Mouse (Mus musculus): ENCODE results near the gene Rab5if. TPM values are rescaled to one million over a fixed set of nuclear protein-coding genes. Genes with fewer than 3 reads are reported as not detected.
"Not testable (repeated sequence)": the region's sequence is repeated elsewhere in the genome, so short reads cannot be mapped to it uniquely, and the experiment has no call there.

The Rab5if gene
- total RNA-seq, 2 experiments from 2014 or later = 87.1 to 94.4 TPM

DNA sequence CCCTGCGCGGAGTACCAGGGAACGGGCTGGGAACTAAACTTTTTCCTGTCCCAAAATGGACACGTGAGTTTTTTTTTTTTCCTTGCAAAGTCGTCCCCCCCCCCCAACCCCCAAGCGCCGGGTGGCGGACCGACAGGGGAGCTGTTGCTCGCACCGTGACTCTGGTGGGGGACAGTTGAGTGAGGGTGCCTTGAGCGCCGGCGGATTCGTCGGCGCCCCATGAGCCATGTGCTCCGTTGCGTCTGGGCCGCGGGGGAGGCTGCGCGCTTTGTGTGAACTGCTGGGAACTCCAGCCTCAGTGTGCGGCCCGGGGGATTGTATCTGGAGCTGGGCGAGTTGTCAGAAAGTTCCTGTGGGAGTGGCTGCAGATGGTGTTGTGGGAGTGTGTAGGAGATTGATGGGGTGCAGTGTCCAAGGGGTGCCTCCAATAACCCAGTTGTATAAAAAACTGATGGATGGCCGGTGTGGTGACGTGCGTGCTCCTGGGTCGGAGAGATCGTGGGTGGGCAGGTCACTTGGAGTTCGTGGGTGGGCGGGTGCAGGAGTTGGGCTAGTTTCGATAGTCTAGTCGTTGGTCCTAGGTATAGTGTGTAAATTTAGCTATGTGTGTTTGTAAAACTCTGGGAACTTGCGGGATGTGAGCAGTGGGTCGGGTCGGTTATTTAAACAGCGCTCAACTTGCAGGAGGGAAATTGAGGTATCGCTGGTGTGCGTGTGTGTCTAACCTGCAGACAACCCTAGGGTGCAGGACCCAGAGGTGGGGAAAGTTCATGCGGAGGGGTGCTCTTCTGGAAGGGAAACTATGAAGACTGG is 21.7 kb upstream of the Rab5if start:
- TF ChIP-seq CTCF (IDR thresholded peaks at IDR 0.05) = no peak
- Histone ChIP-seq H3K27ac (no peak overlapping the region), H3K4me3 (peak overlapping the region; percentile 50)
- peak; percentile 34 to 63 for DNase-seq (ENCODE audit: extremely low spot score in 1 of 2, low spot score in 2 of 2)
- intact Hi-C loops (cut with DNase I) = no loop called here

DNA sequence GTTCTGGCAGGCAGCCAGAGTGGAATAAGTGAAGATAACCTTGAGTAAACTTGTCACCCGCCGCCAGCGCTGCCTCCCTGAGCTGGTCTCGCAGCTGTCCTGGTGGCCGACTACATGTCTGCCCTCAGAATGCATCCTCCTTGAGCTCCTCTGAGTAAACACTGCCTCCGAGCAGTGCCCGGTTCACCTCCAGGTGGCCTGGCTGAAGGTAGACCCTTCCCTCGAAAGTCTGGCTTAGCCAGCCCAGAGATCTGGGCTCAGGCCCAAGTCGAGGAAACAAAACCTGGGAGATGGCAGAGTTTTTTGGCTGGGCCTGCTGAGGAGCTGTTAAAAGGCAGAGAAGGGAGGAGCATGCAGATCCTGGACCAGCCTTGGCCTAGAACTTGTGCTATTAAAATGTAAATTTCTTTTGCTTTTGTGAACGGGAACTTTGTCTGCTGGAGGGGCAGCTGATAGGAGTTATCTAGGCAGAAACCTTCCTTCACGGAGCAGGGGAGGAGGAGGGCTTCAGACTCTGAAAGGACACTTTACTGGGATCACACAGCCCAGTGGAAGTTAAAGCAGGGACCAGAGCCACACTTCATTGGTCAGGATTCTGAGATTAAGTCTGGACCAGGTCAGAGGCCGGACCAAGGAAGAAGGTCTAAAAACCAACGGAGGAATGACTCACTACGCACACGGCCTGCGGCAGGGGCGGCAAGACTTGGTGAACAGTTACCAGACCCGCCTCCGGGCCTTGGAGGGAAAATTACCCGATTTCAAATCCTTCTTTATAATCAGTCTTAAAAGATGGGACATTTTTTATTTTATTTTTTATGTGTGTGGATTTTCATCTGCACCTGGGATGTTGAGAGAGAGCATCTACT is 20.9 kb upstream of the Rab5if start:
- Histone ChIP-seq H3K4me3 (no peak overlapping the region), H3K27ac (no peak overlapping the region)
- DNase-seq (ENCODE audit: extremely low spot score in 1 of 2, low spot score in 2 of 2) = peak in 1 of 2 experiments; percentile 26
- intact Hi-C loops (cut with DNase I) = no loop called here
- no peak for TF ChIP-seq CTCF (IDR thresholded peaks at IDR 0.05)

DNA sequence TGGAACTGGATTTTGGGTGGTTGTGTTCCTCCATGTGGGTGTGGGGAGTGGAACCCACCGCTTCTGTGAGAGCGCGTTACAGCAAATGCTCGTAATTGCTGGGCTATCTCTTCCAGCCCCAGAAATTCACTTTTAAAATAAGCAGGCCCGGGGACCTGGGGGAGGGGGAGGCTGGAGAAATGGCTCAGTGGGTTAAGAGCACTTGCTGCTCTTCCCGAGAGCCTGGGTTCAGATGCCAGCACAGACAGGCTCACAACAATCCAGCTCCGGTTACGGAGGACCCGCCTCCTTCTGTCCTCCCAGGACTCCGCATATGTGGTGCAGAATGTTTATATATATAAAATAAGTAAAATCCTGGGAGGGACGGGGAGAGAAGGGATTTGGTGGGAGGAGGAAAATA is 20.2 kb upstream of the Rab5if start:
- Histone ChIP-seq H3K4me3 (no peak overlapping the region), H3K27ac (no peak overlapping the region)
- DNase-seq (ENCODE audit: extremely low spot score in 1 of 2, low spot score in 2 of 2) = no peak
- TF ChIP-seq CTCF (IDR thresholded peaks at IDR 0.05) = no peak
- intact Hi-C loops (cut with DNase I) = no loop called here

GRCm38 (mm10) chr2:156843331-156843730 is 19.6 kb upstream of the Rab5if start:
- H3K4me3 ChIP-seq = no peak overlapping the region
- H3K27ac ChIP-seq = no peak overlapping the region
- intact Hi-C loops (cut with DNase I) = no loop called here
- TF ChIP-seq CTCF (IDR thresholded peaks at IDR 0.05) = no peak
- no peak for DNase-seq (ENCODE audit: extremely low spot score in 1 of 2, low spot score in 2 of 2)

DNA sequence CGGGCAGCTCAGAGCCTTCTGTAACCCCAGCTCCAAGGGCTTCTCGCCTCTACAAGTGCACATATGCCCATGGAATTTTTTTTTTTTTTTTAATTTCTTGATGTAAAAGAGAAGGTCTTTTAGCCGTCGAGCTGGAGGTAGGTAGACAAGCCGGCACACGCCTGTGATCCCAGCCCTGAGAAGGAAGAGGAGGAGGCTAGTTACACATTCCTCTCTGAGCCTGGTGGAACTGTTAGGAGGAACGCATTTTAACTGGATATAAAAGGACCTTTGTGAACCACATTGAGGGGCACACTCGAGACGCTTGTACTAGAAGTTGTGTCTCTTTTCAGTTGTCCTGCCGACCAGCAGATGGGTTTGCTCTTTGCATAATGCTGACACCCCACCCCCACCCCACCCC is 18.2 kb upstream of the Rab5if start:
- DNase-seq (ENCODE audit: extremely low spot score in 1 of 2, low spot score in 2 of 2) = no peak
- TF ChIP-seq CTCF (IDR thresholded peaks at IDR 0.05) = no peak
- intact Hi-C loops (cut with DNase I) = no loop called here
- no peak overlapping the region for H3K27ac ChIP-seq
- no peak overlapping the region for H3K4me3 ChIP-seq

GRCm38 (mm10) chr2:156847653-156848052 is 15.3 kb upstream of the Rab5if start:
- Histone ChIP-seq H3K27ac (no peak overlapping the region), H3K4me3 (no peak overlapping the region)
- no peak for DNase-seq (ENCODE audit: extremely low spot score in 1 of 2, low spot score in 2 of 2)
- TF ChIP-seq CTCF (IDR thresholded peaks at IDR 0.05) = no peak
- intact Hi-C loops (cut with DNase I) = no loop called here

- no peak overlapping the region for H3K4me3 ChIP-seq
- no peak for TF ChIP-seq CTCF (IDR thresholded peaks at IDR 0.05)
- DNase-seq (ENCODE audit: extremely low spot score in 1 of 2, low spot score in 2 of 2) = no peak
- intact Hi-C loops (cut with DNase I) = no loop called here
- H3K27ac ChIP-seq = no peak overlapping the region
These were observed 14.3 kb upstream of the Rab5if start for GRCm38 (mm10) chr2:156848526-156849182.

- DNase-seq (ENCODE audit: extremely low spot score in 1 of 2, low spot score in 2 of 2) = no peak
- H3K4me3 ChIP-seq = no peak overlapping the region
- TF ChIP-seq CTCF (IDR thresholded peaks at IDR 0.05) = no peak
- no peak overlapping the region for H3K27ac ChIP-seq
- intact Hi-C loops (cut with DNase I) = no loop called here
These were observed 12.4 kb upstream of the Rab5if start for GRCm38 (mm10) chr2:156850505-156850904.

DNA sequence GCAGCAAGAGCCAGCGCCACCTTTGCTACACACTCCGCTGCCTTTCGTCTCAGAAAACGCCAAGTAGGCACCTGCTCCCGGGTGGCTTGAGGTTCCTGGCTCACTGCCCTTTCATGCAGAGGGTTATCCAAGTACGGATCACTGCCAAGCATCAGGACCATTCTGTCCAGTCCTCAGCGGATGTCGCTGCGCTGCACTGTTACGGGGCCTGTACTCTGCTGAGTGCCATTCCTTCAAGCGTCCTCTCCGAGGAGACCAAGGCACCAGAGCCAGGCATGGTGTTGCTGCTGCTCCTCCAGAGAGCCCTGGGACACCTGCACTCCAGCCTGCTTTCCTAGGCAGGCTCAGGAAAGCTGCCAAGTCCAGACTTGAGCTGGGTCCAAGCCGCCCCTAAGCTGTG is 9.3 kb upstream of the Rab5if start:
- intact Hi-C loops (cut with DNase I); H3K27ac ChIP-seq; DNase-seq (ENCODE audit: extremely low spot score in 1 of 2, low spot score in 2 of 2); H3K4me3 ChIP-seq: not testable (repeated sequence)

- intact Hi-C loops (cut with DNase I) = loop anchor here (1.0 kb wide), 1 partner anchor 45 kb away; no protein-coding TSS in a partner anchor
- not testable (repeated sequence) for H3K4me3 ChIP-seq, H3K27ac ChIP-seq
- peak in 1 of 2 experiments; percentile 36 for DNase-seq (ENCODE audit: extremely low spot score in 1 of 2, low spot score in 2 of 2)
- peak; percentile 44 for TF ChIP-seq CTCF (IDR thresholded peaks at IDR 0.05)
These were observed 8.7 kb upstream of the Rab5if start for GRCm38 (mm10) chr2:156853999-156854771.

- Histone ChIP-seq H3K4me3 (no peak overlapping the region), H3K27ac (no peak overlapping the region)
- intact Hi-C loops (cut with DNase I) = no loop called here
- no peak for DNase-seq (ENCODE audit: extremely low spot score in 1 of 2, low spot score in 2 of 2)
- no peak for TF ChIP-seq CTCF (IDR thresholded peaks at IDR 0.05)
These were observed 6.6 kb upstream of the Rab5if start for GRCm38 (mm10) chr2:156856311-156856710.

Measured in left cerebral cortex, adult 2 months (tissue).